Mouse (Mus musculus): Measurements from ENCODE around the gene Edc4.

The Edc4 gene

GRCm38 (mm10) chr8:105942542-105942941 is 61.9 kb downstream of the Edc4 start:
- DNase-seq (ENCODE audit: low read depth, low spot score), result no peak

GRCm38 (mm10) chr8:105943321-105943739 is 62.6 kb downstream of the Edc4 start, which contains the start of gene Lcat:
Gene Lcat, minus strand, starts transcription at chr8:105943382.
- no peak for DNase-seq (ENCODE audit: low read depth, low spot score)
